Mouse (Mus musculus) lung, postnatal 14 days (tissue): ENCODE measurements around the gene Tm9sf1.

Experiments used
- DNase-seq: peaks from one replicate; pipeline ENCODE4 v3.0.0; 2021

The Tm9sf1 gene

GRCm38 (mm10) chr14:55589271-55589670 lies 54.3 kb downstream of the Tm9sf1 start:
- DNase-seq, result no peak

DNA sequence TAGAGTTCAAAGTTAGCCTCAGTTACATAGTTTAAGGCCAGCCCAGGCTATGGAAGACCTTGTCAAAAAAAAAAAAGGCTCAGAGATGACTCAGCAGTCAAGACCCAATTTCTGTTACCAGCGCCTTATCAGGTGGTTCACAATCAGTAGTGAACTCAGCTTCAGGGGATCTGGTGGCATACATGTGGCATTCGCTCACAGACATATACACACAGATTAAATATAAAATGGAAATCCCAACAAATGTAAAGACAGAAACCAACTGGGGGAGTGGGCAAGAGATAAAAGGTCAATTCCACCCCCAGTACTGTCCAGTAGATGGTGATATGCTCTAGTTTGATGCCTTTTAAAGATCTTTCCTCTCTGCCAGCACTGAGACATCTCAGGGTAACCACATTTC lies 57.5 kb downstream of the Tm9sf1 start:
- DNase-seq, result no peak
